Mouse (Mus musculus) liver, adult 2 months (tissue): ENCODE results near the gene Aldh3a1.

Experiments used
- CTCF ChIP-seq: fragments of 200-500 bp; IDR thresholded peaks from 2 replicates; pipeline ENCODE4 v1.5.1; 2011; ENCODE audit warnings: low read depth, low read length, control low read depth
- POLR2A ChIP-seq: fragments of 200-500 bp; IDR thresholded peaks from 2 replicates; pipeline ENCODE4 v1.6.1; 2011; ENCODE audit warnings: low read length, control low read depth; ENCODE audit not compliant: insufficient read depth; ENCODE audit errors: extremely low read depth

- no peak for TF ChIP-seq POLR2A
- TF ChIP-seq CTCF: no peak
These were observed 43.0 kb upstream of the Aldh3a1 start for GRCm38 (mm10) chr11:61164366-61164765.
